Mouse (Mus musculus): ENCODE measurements at regions not wholly inside any gene's neighbourhood (a gene's known extent, or its start where the extent isn't known, plus 50 kb on each side); places are given as distances from the start of the nearest gene placed in this dataset.

DNA sequence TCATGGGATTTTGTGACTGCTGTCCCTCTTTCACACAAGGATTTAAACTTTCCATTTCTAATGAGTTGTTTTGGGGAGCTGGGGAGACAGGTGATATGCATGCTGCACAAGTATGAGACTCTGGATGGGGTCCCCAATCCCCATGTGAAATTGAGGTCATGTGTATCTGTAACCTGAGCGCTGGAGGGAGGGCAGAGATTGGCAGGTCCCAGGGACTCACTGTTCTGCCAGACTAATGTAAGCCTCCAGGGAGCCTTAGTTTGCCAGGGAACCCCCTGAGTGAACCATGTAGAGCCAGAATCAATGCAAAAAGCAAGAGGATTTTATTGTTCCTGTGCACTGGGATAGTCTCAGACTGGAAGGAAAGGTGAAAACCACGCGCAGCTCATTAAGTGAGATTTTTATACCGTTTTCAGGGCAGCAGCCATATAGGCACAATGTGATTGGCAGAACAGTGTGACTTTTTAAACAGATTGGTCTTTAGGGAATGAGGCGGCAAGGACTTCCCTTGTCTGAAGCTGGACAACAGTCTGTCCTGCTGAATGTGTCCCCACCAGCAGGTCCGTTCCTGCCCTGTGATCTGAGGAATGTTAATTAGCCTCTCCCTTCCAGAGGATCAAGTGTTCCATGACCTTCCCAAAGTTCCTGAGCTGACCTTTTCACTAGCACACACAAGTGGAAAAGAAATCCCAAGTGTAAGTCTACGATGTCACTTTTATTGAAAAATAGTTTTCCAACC, 59.9 kb upstream of the Oxgr1 start:
- Histone ChIP-seq H3K4me3 (ENCODE audit: control insufficient read depth, low read depth, low read length) (no peak overlapping the region), H3K36me3 (ENCODE audit: control insufficient read depth, insufficient read depth, low read length) (no peaks in the 10 kb centered on the region), H3K27ac (ENCODE audit: control insufficient read depth, insufficient read depth, low read depth, low read length) (no peak overlapping the region), H3K4me1 (ENCODE audit: control insufficient read depth, insufficient read depth, low read length) (no peaks in the 10 kb centered on the region), H3K27me3 (ENCODE audit: control insufficient read depth, insufficient read depth, low read length) (no peaks in the 10 kb centered on the region)
- TF ChIP-seq CTCF (IDR thresholded peaks at IDR 0.05; ENCODE audit: control insufficient read depth, insufficient read depth, insufficient replicate concordance, low read depth, low read length): no peak
- TF ChIP-seq POLR2A (IDR thresholded peaks at IDR 0.05; ENCODE audit: control insufficient read depth, low read depth, low read length): no peak

DNA sequence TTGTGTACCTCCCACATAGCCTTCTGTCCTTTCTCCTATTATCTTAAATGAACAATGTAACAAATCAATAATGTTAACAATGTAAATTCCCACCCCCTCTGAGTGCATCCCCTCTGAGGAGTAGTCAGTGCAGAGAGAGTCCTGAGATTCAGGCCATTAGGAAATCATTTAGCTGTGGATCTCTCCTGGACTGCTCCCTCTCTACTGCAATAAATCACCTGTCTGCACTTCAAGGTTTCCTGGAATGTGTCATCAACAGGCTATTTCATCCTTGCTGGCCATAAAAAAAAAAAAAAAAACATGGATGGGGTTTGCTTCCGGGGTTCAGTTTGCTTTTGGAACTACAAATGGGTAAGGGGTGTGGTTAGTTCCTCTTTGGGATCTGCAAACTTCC, 60.5 kb upstream of the Oxgr1 start:
- Histone ChIP-seq H3K36me3 (ENCODE audit: control insufficient read depth, insufficient read depth, low read length) (no peaks in the 10 kb centered on the region), H3K27me3 (ENCODE audit: control insufficient read depth, insufficient read depth, low read length) (no peaks in the 10 kb centered on the region), H3K4me1 (ENCODE audit: control insufficient read depth, insufficient read depth, low read length) (no peaks in the 10 kb centered on the region), H3K4me3 (ENCODE audit: control insufficient read depth, low read depth, low read length) (no peak overlapping the region), H3K27ac (ENCODE audit: control insufficient read depth, insufficient read depth, low read depth, low read length) (no peak overlapping the region)
- TF ChIP-seq POLR2A (IDR thresholded peaks at IDR 0.05; ENCODE audit: control insufficient read depth, low read depth, low read length): no peak
- no peak for TF ChIP-seq CTCF (IDR thresholded peaks at IDR 0.05; ENCODE audit: control insufficient read depth, insufficient read depth, insufficient replicate concordance, low read depth, low read length)

DNA sequence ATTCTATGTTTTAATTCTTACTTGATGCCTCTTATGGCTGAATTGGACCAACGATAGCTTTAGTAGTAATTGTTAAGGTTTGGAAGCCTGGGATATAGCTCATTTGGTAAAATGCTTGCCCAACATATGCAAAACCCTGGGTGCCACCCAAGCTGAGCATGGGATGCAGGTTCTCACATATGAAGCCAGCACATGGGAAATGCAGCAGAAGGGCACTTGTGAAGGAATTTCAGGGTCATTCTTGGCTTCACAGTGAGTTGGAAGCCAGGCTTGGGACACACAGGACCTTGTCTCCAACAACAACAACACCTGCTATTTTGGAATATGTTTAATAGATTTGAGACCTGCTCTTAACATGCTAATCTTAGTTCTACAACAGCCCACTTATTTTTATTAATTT, 67.6 kb upstream of the Oxgr1 start:
- Histone ChIP-seq H3K4me3 (ENCODE audit: control insufficient read depth, low read depth, low read length) (no peak overlapping the region), H3K27ac (ENCODE audit: control insufficient read depth, insufficient read depth, low read depth, low read length) (no peak overlapping the region), H3K36me3 (ENCODE audit: control insufficient read depth, insufficient read depth, low read length) (no peaks in the 10 kb centered on the region), H3K27me3 (ENCODE audit: control insufficient read depth, insufficient read depth, low read length) (no peaks in the 10 kb centered on the region), H3K4me1 (ENCODE audit: control insufficient read depth, insufficient read depth, low read length) (no peaks in the 10 kb centered on the region; the same call in 1 of the 2 replicates)
- no peak for TF ChIP-seq CTCF (IDR thresholded peaks at IDR 0.05; ENCODE audit: control insufficient read depth, insufficient read depth, insufficient replicate concordance, low read depth, low read length)
- no peak for TF ChIP-seq POLR2A (IDR thresholded peaks at IDR 0.05; ENCODE audit: control insufficient read depth, low read depth, low read length)

DNA sequence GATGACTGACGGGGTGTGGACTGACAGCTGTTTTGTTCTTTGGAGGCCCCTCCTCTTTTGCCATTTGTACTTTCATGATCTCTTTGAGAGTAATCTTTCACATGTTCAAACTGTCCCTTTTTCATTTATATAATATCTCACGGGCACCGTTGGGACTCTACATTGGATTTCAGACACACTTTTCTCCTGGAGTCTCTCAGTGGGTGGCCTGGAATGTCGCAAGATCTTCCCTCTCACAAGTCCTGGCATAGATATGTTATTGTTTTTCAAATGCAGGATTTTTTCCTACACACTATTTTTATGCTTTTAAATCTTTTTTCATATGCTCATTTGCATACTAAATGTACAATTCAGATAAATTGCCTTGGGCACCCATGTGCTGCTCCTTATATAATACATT, 71.1 kb upstream of the Oxgr1 start:
- Histone ChIP-seq H3K27me3 (ENCODE audit: control insufficient read depth, insufficient read depth, low read length) (no peaks in the 10 kb centered on the region), H3K4me3 (ENCODE audit: control insufficient read depth, low read depth, low read length) (no peak overlapping the region), H3K4me1 (ENCODE audit: control insufficient read depth, insufficient read depth, low read length) (no peaks in the 10 kb centered on the region; the same call in 1 of the 2 replicates), H3K27ac (ENCODE audit: control insufficient read depth, insufficient read depth, low read depth, low read length) (no peak overlapping the region), H3K36me3 (ENCODE audit: control insufficient read depth, insufficient read depth, low read length) (no peaks in the 10 kb centered on the region)
- TF ChIP-seq CTCF (IDR thresholded peaks at IDR 0.05; ENCODE audit: control insufficient read depth, insufficient read depth, insufficient replicate concordance, low read depth, low read length): no peak
- no peak for TF ChIP-seq POLR2A (IDR thresholded peaks at IDR 0.05; ENCODE audit: control insufficient read depth, low read depth, low read length)

DNA sequence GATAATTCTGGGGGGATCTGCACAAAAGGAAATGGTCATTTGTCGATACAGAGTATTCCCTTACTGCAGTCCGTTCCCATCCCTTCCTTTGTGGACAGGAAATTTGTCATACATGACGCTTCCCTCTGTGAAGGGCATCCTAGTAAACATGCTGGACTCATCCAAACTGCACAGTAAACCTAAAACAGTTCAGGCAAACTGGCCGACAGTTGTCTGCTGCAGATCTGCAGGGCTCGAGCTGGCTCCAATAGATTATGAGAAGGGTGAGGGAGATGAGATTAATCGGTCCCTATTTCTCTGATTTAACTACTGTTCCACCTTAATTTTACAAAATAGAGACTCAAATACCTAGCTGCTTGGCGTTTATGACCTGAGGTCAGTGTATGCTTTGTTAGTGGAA, 76.3 kb upstream of the Oxgr1 start:
- H3K27me3 ChIP-seq (ENCODE audit: control insufficient read depth, insufficient read depth, low read length): no peaks in the 10 kb centered on the region
- TF ChIP-seq POLR2A (IDR thresholded peaks at IDR 0.05; ENCODE audit: control insufficient read depth, low read depth, low read length): no peak
- no peak for TF ChIP-seq CTCF (IDR thresholded peaks at IDR 0.05; ENCODE audit: control insufficient read depth, insufficient read depth, insufficient replicate concordance, low read depth, low read length)

DNA sequence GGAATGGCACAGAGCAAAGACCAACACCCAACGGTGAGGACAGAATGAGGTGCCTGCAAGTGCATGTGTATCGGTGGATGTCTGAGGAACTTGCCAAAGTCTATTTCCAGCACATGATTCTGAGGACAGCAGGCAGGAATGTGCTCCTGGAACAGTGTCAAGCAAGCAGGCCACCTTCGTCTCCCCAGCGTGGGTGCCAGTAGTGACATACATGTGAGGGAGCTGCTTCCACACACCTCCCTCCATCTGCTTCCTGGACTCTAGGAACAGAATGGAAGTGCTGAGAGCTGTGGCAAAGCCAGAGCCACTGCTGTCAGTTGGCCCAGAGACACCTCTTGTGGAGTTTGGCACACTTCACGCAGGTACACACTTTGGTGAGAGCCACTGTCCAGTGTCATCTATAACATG, 76.9 kb upstream of the Oxgr1 start:
- no peak for TF ChIP-seq CTCF (IDR thresholded peaks at IDR 0.05; ENCODE audit: control insufficient read depth, insufficient read depth, insufficient replicate concordance, low read depth, low read length)
- TF ChIP-seq POLR2A (IDR thresholded peaks at IDR 0.05; ENCODE audit: control insufficient read depth, low read depth, low read length): no peak
- no peaks in the 10 kb centered on the region for H3K36me3 ChIP-seq (ENCODE audit: control insufficient read depth, insufficient read depth, low read length)
- H3K27me3 ChIP-seq (ENCODE audit: control insufficient read depth, insufficient read depth, low read length): no peaks in the 10 kb centered on the region
- H3K4me3 ChIP-seq (ENCODE audit: control insufficient read depth, low read depth, low read length): no peak overlapping the region
- H3K4me1 ChIP-seq (ENCODE audit: control insufficient read depth, insufficient read depth, low read length): no peaks in the 10 kb centered on the region
- H3K27ac ChIP-seq (ENCODE audit: control insufficient read depth, insufficient read depth, low read depth, low read length): no peak overlapping the region

More for the DNA sequence above, 76.3 kb upstream of the Oxgr1 start:
- Histone ChIP-seq H3K36me3 (ENCODE audit: control insufficient read depth, insufficient read depth, low read length) (no peaks in the 10 kb centered on the region), H3K27ac (ENCODE audit: control insufficient read depth, insufficient read depth, low read depth, low read length) (no peak overlapping the region), H3K4me3 (ENCODE audit: control insufficient read depth, low read depth, low read length) (no peak overlapping the region), H3K4me1 (ENCODE audit: control insufficient read depth, insufficient read depth, low read length) (no peaks in the 10 kb centered on the region)

DNA sequence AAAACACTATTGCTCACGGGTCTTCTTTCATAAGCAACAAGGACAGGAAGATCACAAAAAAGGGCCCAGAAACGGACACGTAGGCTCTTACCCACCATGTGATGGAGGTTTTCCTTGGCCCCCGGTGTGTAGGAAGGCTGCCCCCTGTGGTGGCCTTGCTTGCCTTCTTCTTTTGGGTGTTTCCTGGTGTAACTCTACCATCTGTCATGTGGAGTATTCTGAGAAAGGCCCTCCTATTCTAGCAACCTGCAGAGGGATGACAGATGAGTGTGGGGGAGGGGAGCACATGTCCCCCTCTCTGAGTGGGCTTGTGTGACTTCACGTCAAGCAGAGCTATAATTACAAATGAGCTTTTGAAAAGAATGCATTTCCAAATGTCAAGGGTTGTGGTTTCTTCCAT, 77.3 kb upstream of the Oxgr1 start:
- no peak overlapping the region for H3K27ac ChIP-seq (ENCODE audit: control insufficient read depth, insufficient read depth, low read depth, low read length)
- H3K4me3 ChIP-seq (ENCODE audit: control insufficient read depth, low read depth, low read length): no peak overlapping the region
- TF ChIP-seq CTCF (IDR thresholded peaks at IDR 0.05; ENCODE audit: control insufficient read depth, insufficient read depth, insufficient replicate concordance, low read depth, low read length) (no peak), POLR2A (IDR thresholded peaks at IDR 0.05; ENCODE audit: control insufficient read depth, low read depth, low read length) (no peak)
- H3K4me1 ChIP-seq (ENCODE audit: control insufficient read depth, insufficient read depth, low read length): no peaks in the 10 kb centered on the region
- no peaks in the 10 kb centered on the region for H3K27me3 ChIP-seq (ENCODE audit: control insufficient read depth, insufficient read depth, low read length)
- no peaks in the 10 kb centered on the region for H3K36me3 ChIP-seq (ENCODE audit: control insufficient read depth, insufficient read depth, low read length)
